Mouse (Mus musculus) embryonic facial prominence, embryonic 12.5 days (tissue): ENCODE measurements at regions not wholly inside any gene's neighbourhood (a gene's known extent, or its start where the extent isn't known, plus 50 kb on each side); places are given as distances from the start of the nearest gene placed in this dataset.
A peak's percentile ranks its signal among the peaks of the same experiment; 100 is the strongest.

Experiments used
- ATAC-seq: fragments of 200-750 bp; cut with Nextera tagmentation; 2 replicates; pipeline ENCODE4 v1.8.0; 2017; ENCODE audit not compliant: insufficient number of reproducible peaks, insufficient read depth, low FRiP score, low TSS enrichment
- H3K27ac ChIP-seq: fragments of 300-500 bp; sonication (generic); 2 replicates; pipeline ENCODE4 v1.5.1; 2016; ENCODE audit warnings: mild to moderate bottlenecking
- H3K27me3 ChIP-seq: fragments of 300-500 bp; sonication (generic); 2 replicates; pipeline ENCODE4 v1.6.1; 2016; ENCODE audit warnings: mild to moderate bottlenecking, moderate library complexity
- H3K36me3 ChIP-seq: fragments of 300-500 bp; sonication (generic); 2 replicates; pipeline ENCODE4 v1.6.1; 2016; ENCODE audit warnings: mild to moderate bottlenecking
- H3K4me1 ChIP-seq: fragments of 300-500 bp; sonication (generic); 2 replicates; pipeline ENCODE4 v1.6.1; 2016
- H3K4me2 ChIP-seq: fragments of 300-500 bp; sonication (generic); replicated peaks from 2 replicates; pipeline ENCODE4 v1.6.1; 2016; ENCODE audit warnings: mild to moderate bottlenecking, moderate library complexity
- H3K4me3 ChIP-seq: fragments of 300-500 bp; sonication (generic); 2 replicates; pipeline ENCODE4 v1.5.1; 2016; ENCODE audit warnings: mild to moderate bottlenecking
- H3K9ac ChIP-seq: fragments of 300-500 bp; sonication (generic); 2 replicates; pipeline ENCODE4 v1.6.1; 2016; ENCODE audit warnings: mild to moderate bottlenecking, moderate library complexity
- H3K9me3 ChIP-seq: fragments of 300-500 bp; sonication (generic); 2 replicates; pipeline ENCODE4 v1.6.1; 2016; ENCODE audit warnings: mild to moderate bottlenecking, moderate library complexity
- WGBS: fragments of 180-500 bp; shearing (Covaris S2); methylation state at CpG from one replicate; pipeline ENCODE4 v1.1.7; 2016; 5-methylcytosine and 5-hydroxymethylcytosine counted together

DNA sequence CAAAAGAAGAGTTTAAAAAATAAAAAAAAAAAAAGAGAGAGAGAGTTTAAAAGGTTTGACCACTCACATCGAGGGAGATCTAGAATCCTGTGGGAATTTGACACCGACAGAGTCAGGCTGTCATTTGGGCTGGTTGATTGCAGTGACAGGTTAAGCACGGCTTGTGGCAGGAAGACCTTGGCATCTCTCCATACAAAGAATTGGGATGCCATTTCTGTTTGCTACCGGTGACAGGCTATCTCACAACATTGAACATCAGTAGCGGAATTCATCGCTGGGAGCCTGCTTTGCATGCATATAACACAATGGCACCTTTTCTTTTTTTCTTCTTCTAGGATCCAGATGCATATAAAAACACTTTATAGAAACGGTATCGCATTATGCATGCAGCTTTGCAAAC is 53.7 kb upstream of the Gm26657 start:
- H3K4me1 ChIP-seq, result 0 out of 2 replicates have a peak, but pooled peaks cover 3% of the 10 kb centered on the region
- H3K27ac ChIP-seq, result no peak overlapping the region
- no peak overlapping the region for H3K4me3 ChIP-seq
- H3K9ac ChIP-seq, result no peak overlapping the region
- 65% methylated on average over 8 of the region's 8 CpGs for WGBS
- 0 out of 2 replicates have a peak, but pooled peaks cover 4% of the 10 kb centered on the region for H3K27me3 ChIP-seq
- no peaks in the 10 kb centered on the region for H3K36me3 ChIP-seq
- no peak overlapping the region for H3K4me2 ChIP-seq
- ATAC-seq, result no peak
- H3K9me3 ChIP-seq, result no peaks in the 10 kb centered on the region

DNA sequence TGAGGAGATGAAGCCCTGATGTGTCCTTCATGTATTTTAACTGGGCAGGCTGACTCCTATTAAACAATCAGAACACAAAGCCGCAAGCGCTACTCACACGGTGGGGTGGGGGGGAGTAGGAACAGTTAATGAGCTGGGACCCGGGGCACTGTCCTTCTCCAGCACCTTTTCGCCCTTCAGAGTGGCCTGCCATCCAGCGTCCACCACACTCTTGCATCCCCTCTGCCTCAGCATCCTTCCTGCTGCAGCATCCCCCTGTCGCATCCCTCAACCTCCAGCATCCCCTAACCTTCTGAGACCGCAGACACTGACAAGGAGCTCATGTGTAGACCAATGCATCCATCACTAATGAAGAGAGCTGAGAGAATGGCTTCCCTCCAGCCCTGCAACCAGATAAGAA is 54.2 kb upstream of the Gm26657 start:
- Histone ChIP-seq H3K4me3 (no peak overlapping the region), H3K9me3 (no peaks in the 10 kb centered on the region), H3K4me2 (peak overlapping the region; percentile 27; the same call in 1 of the 2 replicates), H3K36me3 (no peaks in the 10 kb centered on the region), H3K27ac (no peak overlapping the region), H3K4me1 (0 out of 2 replicates have a peak, but pooled peaks cover 3% of the 10 kb centered on the region), H3K9ac (no peak overlapping the region), H3K27me3 (0 out of 2 replicates have a peak, but pooled peaks cover 4% of the 10 kb centered on the region)
- 57% methylated on average over 8 of the region's 8 CpGs for WGBS
- no peak for ATAC-seq

DNA sequence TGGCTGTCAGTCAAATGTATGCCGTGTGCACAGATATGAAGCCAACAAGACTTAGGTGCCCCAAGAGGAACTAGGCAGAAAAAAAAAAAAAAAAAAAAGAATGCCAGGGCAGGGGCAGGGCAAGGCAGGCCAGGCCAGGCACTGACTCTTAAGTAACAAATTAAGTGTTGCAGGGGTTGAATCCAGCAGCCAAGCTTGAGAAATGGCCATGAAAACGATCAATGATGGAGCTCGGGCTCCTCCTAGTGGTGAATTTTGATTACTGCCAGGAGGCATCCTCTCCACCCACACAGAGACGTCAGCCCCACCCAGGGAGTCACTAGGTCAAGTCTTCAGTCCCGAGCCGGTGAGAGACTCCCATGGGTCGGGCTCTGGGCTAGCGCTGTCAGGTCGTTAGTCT is 54.7 kb upstream of the Gm26657 start:
- 0 out of 2 replicates have a peak, but pooled peaks have one; percentile 25 for ATAC-seq
- Histone ChIP-seq H3K9ac (no peak overlapping the region), H3K4me2 (peak overlapping the region; percentile 27), H3K9me3 (no peaks in the 10 kb centered on the region), H3K27ac (no peak overlapping the region), H3K4me1 (0 out of 2 replicates have a peak, but pooled peaks cover 7% of the 10 kb centered on the region), H3K4me3 (no peak overlapping the region), H3K27me3 (0 out of 2 replicates have a peak, but pooled peaks cover 4% of the 10 kb centered on the region), H3K36me3 (no peaks in the 10 kb centered on the region)
- 8% methylated on average over 9 of the region's 9 CpGs for WGBS

DNA sequence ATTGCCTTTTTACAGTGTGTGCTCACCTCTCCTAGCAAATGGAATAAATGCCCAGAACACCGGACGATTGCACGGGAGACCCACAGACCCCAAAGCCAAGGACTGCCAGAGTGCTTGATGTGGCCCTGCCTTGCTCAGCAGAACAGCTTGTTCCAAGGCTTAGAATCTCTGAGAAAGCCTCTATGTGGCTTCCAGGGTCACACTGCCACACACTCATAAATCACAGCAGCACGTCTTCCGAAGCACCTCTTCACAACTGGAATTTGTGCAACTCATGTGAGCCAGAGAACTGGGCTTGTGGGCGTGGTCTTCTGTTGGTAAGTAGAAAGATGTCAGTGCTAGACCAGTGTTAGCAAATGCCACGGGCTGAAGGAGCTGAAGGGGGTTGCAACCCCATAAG is 55.8 kb upstream of the Gm26657 start:
- Histone ChIP-seq H3K27ac (no peak overlapping the region), H3K27me3 (0 out of 2 replicates have a peak, but pooled peaks cover 4% of the 10 kb centered on the region), H3K4me1 (0 out of 2 replicates have a peak, but pooled peaks cover 7% of the 10 kb centered on the region), H3K9me3 (no peaks in the 10 kb centered on the region), H3K4me3 (no peak overlapping the region), H3K9ac (no peak overlapping the region), H3K36me3 (no peaks in the 10 kb centered on the region), H3K4me2 (no peak overlapping the region)
- WGBS, result 87% methylated on average over 7 of the region's 7 CpGs
- ATAC-seq, result no peak

DNA sequence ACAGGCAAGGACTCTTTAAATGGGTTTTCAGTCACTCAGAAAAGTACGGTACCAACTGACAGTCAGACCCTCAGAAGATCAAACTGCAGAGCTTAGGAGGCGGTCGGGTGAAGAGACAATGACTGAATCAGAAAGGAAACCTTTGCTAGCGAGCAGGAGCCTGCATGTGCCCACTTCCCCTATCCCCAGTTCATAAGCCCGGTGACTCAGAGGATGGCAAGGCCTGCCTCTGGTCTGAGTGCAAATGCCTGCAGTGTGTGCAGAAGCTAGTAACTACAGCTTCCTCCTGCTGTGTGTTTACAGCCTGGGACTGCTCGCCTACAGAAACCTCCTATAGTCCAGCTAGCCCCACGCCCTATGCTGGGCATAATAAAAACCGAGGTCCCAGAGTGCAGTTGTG is 58.7 kb upstream of the Gm26657 start:
- H3K4me1 ChIP-seq, result 0 out of 2 replicates have a peak, but pooled peaks cover 7% of the 10 kb centered on the region
- WGBS, result 65% methylated on average over 8 of the region's 8 CpGs
- no peak overlapping the region for H3K27ac ChIP-seq
- no peak overlapping the region for H3K9ac ChIP-seq
- H3K27me3 ChIP-seq, result 0 out of 2 replicates have a peak, but pooled peaks cover 4% of the 10 kb centered on the region
- no peaks in the 10 kb centered on the region for H3K9me3 ChIP-seq
- no peak overlapping the region for H3K4me2 ChIP-seq
- no peak for ATAC-seq
- no peaks in the 10 kb centered on the region for H3K36me3 ChIP-seq
- no peak overlapping the region for H3K4me3 ChIP-seq

DNA sequence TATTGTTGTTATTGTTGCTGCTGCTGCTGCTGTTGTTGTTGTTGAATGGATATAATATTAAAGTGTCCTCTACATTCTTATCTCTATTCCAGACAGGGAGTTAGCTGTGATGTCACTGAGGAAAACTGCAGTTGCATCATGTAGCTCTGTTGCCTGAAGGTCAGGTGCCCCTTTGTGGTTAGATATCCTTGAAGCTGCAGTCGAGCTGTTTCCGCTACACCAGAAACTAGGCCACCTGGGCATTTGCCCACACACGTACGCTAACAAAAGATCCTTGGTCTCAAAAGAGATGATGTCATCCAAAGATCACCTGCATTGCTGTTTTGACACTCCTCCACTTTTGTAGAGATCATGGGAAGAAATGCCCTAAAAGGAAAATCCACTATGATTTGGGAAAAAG is 66.0 kb upstream of the Gm26657 start:
- no peaks in the 10 kb centered on the region for H3K36me3 ChIP-seq
- H3K4me3 ChIP-seq, result no peak overlapping the region
- 79% methylated on average over 4 of the region's 4 CpGs for WGBS
- H3K4me1 ChIP-seq, result no peaks in the 10 kb centered on the region
- H3K27me3 ChIP-seq, result no peaks in the 10 kb centered on the region
- no peak overlapping the region for H3K4me2 ChIP-seq
- no peak overlapping the region for H3K9ac ChIP-seq
- no peak for ATAC-seq
- H3K9me3 ChIP-seq, result 0 out of 2 replicates have a peak, but pooled peaks cover 4% of the 10 kb centered on the region
- no peak overlapping the region for H3K27ac ChIP-seq

DNA sequence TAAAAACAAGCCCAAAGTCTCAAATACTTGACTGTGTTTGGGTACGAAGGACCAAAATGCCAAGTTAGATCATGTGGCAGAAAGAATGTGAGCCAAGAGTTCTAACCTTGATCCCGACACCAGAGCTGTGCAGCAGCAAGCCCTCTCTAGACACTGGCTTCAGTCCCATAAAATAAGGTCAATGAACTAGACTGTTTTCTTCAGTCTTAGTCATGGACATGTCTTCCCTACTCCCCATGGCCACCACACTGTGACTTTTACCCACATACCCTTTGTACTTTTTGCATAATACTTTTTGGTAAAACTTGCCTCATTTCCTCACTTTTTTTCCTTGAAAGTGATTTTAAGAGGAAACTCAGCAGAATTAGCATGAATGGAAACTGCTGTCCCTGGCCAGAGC is 74.9 kb upstream of the Gm26657 start:
- Histone ChIP-seq H3K27me3 (no peaks in the 10 kb centered on the region), H3K4me1 (no peaks in the 10 kb centered on the region), H3K9ac (no peak overlapping the region), H3K27ac (no peak overlapping the region), H3K4me3 (no peak overlapping the region), H3K36me3 (no peaks in the 10 kb centered on the region), H3K4me2 (no peak overlapping the region), H3K9me3 (no peaks in the 10 kb centered on the region)
- WGBS, result 57% methylated on average over 2 of the region's 2 CpGs
- no peak for ATAC-seq

DNA sequence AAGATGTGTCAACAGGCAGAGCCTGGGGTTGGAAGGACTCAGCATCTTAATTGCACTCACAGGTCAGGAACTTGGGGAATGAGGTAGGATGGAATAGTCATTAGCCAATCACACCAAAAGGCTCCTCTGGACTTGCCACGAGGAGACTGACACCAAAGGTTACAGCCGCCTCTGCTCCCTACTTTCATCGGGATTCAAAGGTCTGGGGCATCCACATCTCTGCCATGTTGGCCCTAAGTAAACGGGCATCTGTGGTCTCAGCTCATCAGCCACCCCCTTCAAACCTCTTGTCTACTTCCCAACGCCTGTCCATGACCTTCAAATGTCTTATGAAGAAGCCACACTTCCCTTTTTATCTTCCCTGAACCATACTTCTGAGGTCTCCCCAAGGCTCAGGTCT is 78.1 kb upstream of the Gm26657 start:
- Histone ChIP-seq H3K4me1 (peaks cover 9% of the 10 kb centered on the region), H3K9me3 (no peaks in the 10 kb centered on the region), H3K4me3 (no peak overlapping the region), H3K4me2 (no peak overlapping the region), H3K9ac (no peak overlapping the region), H3K27me3 (no peaks in the 10 kb centered on the region), H3K36me3 (no peaks in the 10 kb centered on the region), H3K27ac (no peak overlapping the region)
- ATAC-seq, result no peak
- WGBS, result 75% methylated on average over 5 of the region's 5 CpGs

DNA sequence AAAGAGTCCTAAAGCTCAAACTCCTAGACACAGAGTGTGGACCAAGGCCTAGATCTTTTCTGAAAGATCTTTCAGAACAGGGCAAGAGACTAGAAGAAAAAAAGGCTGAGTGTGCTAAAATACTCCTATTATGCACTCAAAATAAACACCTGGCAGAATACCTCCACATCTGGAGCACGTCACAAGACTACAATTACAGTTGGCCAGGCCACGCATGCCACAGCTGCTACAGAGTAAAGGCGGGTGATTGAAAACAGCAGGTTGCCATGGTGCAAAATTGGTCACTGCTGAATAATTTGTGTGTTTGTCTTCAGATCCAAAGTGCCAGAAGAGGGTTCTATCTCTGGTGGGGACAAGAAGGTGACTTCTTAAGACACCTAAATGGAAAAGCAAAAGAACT is 82.8 kb upstream of the Gm26657 start:
- Histone ChIP-seq H3K36me3 (no peaks in the 10 kb centered on the region), H3K4me2 (no peak overlapping the region), H3K9ac (no peak overlapping the region), H3K4me3 (no peak overlapping the region), H3K9me3 (no peaks in the 10 kb centered on the region), H3K4me1 (peaks cover 17% of the 10 kb centered on the region), H3K27me3 (no peaks in the 10 kb centered on the region), H3K27ac (no peak overlapping the region)
- no peak for ATAC-seq
- 20% methylated on average over 3 of the region's 3 CpGs for WGBS

DNA sequence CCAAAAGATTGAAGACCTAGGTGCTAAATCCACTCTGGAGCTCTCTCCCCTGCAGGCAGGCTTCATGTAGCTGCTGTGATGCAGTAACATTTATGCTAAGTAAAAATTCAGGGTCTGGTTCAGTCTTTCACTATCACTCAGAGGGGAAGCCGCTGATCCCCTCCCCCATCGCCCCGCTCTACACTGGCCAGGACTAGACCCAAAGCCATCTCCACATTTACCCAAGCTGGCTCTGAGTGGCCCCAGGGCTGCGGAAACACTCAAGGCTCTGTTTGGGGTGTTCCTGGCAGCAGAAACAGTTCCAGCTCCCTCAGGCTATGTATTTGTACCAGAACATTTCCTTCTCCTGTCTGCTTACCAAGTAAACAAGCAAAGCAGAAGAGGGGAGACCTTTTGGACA is 85.5 kb upstream of the Gm26657 start:
- no peaks in the 10 kb centered on the region for H3K9me3 ChIP-seq
- peaks cover 17% of the 10 kb centered on the region for H3K4me1 ChIP-seq
- no peak for ATAC-seq
- H3K27me3 ChIP-seq, result no peaks in the 10 kb centered on the region
- no peak overlapping the region for H3K4me2 ChIP-seq
- no peaks in the 10 kb centered on the region for H3K36me3 ChIP-seq
- no peak overlapping the region for H3K4me3 ChIP-seq
- no peak overlapping the region for H3K9ac ChIP-seq
- WGBS, result 76% methylated on average over 4 of the region's 4 CpGs
- H3K27ac ChIP-seq, result no peak overlapping the region

DNA sequence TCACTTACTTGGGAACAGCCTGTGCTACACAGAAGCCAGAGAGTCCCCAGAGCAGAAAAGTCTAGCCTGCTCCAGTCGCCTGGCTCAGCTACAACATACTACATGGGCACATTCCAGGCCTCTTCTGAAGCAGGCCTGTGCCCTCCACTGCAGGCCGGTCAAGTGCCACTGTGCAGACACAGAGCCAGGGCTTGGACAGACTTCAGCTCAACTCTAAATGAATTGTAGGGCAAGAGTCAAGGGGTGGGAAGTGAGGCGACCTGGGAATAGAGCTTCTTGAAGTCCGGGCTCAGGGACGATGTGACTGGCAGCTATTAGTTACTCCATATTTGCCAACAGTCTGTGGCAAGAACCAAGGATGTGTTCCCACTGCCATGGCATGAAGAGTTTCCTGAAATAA is 87.1 kb upstream of the Gm26657 start:
- Histone ChIP-seq H3K9me3 (no peaks in the 10 kb centered on the region), H3K27ac (no peak overlapping the region; the same call in 1 of the 2 replicates), H3K27me3 (no peaks in the 10 kb centered on the region), H3K9ac (no peak overlapping the region), H3K4me3 (no peak overlapping the region), H3K4me2 (no peak overlapping the region), H3K4me1 (peaks cover 17% of the 10 kb centered on the region), H3K36me3 (no peaks in the 10 kb centered on the region)
- 75% methylated on average over 5 of the region's 5 CpGs for WGBS
- ATAC-seq, result no peak

DNA sequence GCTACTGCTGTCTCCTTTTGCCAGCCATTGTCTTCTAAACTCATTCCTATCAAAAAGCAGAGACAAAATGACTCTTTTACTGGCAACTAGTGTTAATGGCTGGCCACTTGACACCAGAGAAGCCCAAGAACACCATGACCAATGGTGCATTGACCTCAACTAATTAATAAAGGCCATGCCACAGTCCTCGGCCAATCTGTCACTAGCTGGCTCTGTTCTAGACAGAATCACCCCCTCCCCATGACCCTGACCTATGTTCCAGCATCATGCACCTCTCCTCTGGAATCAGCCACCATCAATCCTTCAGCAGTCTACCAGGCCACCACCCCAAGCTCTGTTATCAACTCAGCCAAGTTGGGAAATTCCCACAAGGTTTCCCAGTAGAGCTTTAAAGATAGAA is 90.1 kb upstream of the Gm26657 start:
- H3K27me3 ChIP-seq, result no peaks in the 10 kb centered on the region
- 32% methylated on average over 1 of the region's 1 CpGs for WGBS
- no peak overlapping the region for H3K9ac ChIP-seq
- ATAC-seq, result no peak
- peaks cover 8% of the 10 kb centered on the region for H3K4me1 ChIP-seq
- no peaks in the 10 kb centered on the region for H3K9me3 ChIP-seq
- H3K4me2 ChIP-seq, result no peak overlapping the region
- no peak overlapping the region for H3K4me3 ChIP-seq
- no peak overlapping the region for H3K27ac ChIP-seq
- H3K36me3 ChIP-seq, result no peaks in the 10 kb centered on the region
